Mouse (Mus musculus): ENCODE results near the gene Vsig10. TPM values are rescaled to one million over a fixed set of nuclear protein-coding genes. Genes with fewer than 3 reads are reported as not detected.

Vsig10 gene
- 6.1 and 9.2 TPM in 2 replicates for polyA plus RNA-seq (2015; fragmentation: Nextera tagmentation; extraction: Ambion mirVana)

GRCm38 (mm10) chr5:117318741-117319629 is at the start of gene Vsig10:
Gene Vsig10 (plus strand): TSS chr5:117319083.
- Histone ChIP-seq H3K27ac (ENCODE audit: low read length) (peak within 1 kb of the TSS; percentile 83), H3K9ac (ENCODE audit: low read length) (peak within 1 kb of the TSS; percentile 80), H3K36me3 (ENCODE audit: control insufficient read depth, insufficient read depth) (no peaks in the 10 kb centered on the region), H3K27me3 (ENCODE audit: control insufficient read depth, insufficient read depth, low read length) (no peaks in the 10 kb centered on the region), H3K4me3 (ENCODE audit: low read length) (peak within 1 kb of the TSS; percentile 83), H3K4me1 (ENCODE audit: control insufficient read depth, insufficient read depth, low read length) (peaks cover 14% of the 10 kb centered on the region), H3K9me3 (replicated peaks; ENCODE audit: control insufficient read depth, low read length) (no peaks in the 10 kb centered on the region), H3K4me2 (ENCODE audit: low read depth, low read length) (peak within 1 kb of the TSS; percentile 95)
- WGBS, result under 1% methylated on average over 79 of the region's 81 CpGs
- peak; percentile 79 for ATAC-seq (replicated peaks; ENCODE audit: extremely low read depth, insufficient read depth, low FRiP score)

- 93% methylated on average over 12 of the region's 12 CpGs for WGBS
Measured at GRCm38 (mm10) chr5:117269395-117269794, 49.5 kb upstream of the Vsig10 start.

GRCm38 (mm10) chr5:117271945-117272344 is 46.9 kb upstream of the Vsig10 start:
- no peak overlapping the region for H3K27ac ChIP-seq (ENCODE audit: low read length)
- H3K36me3 ChIP-seq (ENCODE audit: control insufficient read depth, insufficient read depth), result no peaks in the 10 kb centered on the region
- H3K4me1 ChIP-seq (ENCODE audit: control insufficient read depth, insufficient read depth, low read length), result no peaks in the 10 kb centered on the region
- H3K4me3 ChIP-seq (ENCODE audit: low read length), result no peak overlapping the region
- no peak for ATAC-seq (replicated peaks; ENCODE audit: extremely low read depth, insufficient read depth, low FRiP score)
- no peaks in the 10 kb centered on the region for H3K9me3 ChIP-seq (replicated peaks; ENCODE audit: control insufficient read depth, low read length)
- no peaks in the 10 kb centered on the region for H3K27me3 ChIP-seq (ENCODE audit: control insufficient read depth, insufficient read depth, low read length)
- WGBS, result 86% methylated on average over 14 of the region's 14 CpGs
- H3K4me2 ChIP-seq (ENCODE audit: low read depth, low read length), result no peak overlapping the region
- no peak overlapping the region for H3K9ac ChIP-seq (ENCODE audit: low read length)

More at GRCm38 (mm10) chr5:117269395-117269794, 49.5 kb upstream of the Vsig10 start:
- no peak for ATAC-seq (replicated peaks; ENCODE audit: extremely low read depth, insufficient read depth, low FRiP score)
- no peak overlapping the region for H3K9ac ChIP-seq (ENCODE audit: low read length)
- H3K36me3 ChIP-seq (ENCODE audit: control insufficient read depth, insufficient read depth), result no peaks in the 10 kb centered on the region
- no peak overlapping the region for H3K4me3 ChIP-seq (ENCODE audit: low read length)
- no peak overlapping the region for H3K4me2 ChIP-seq (ENCODE audit: low read depth, low read length)
- H3K27me3 ChIP-seq (ENCODE audit: control insufficient read depth, insufficient read depth, low read length), result no peaks in the 10 kb centered on the region
- H3K4me1 ChIP-seq (ENCODE audit: control insufficient read depth, insufficient read depth, low read length), result no peaks in the 10 kb centered on the region
- no peaks in the 10 kb centered on the region for H3K9me3 ChIP-seq (replicated peaks; ENCODE audit: control insufficient read depth, low read length)
- H3K27ac ChIP-seq (ENCODE audit: low read length), result no peak overlapping the region

GRCm38 (mm10) chr5:117274817-117275216 is 44.1 kb upstream of the Vsig10 start:
- no peak for ATAC-seq (replicated peaks; ENCODE audit: extremely low read depth, insufficient read depth, low FRiP score)
- no peaks in the 10 kb centered on the region for H3K36me3 ChIP-seq (ENCODE audit: control insufficient read depth, insufficient read depth)
- no peak overlapping the region for H3K27ac ChIP-seq (ENCODE audit: low read length)
- H3K4me2 ChIP-seq (ENCODE audit: low read depth, low read length), result no peak overlapping the region
- no peak overlapping the region for H3K4me3 ChIP-seq (ENCODE audit: low read length)
- 67% methylated on average over 5 of the region's 5 CpGs for WGBS
- peaks cover 6% of the 10 kb centered on the region for H3K4me1 ChIP-seq (ENCODE audit: control insufficient read depth, insufficient read depth, low read length)
- no peak overlapping the region for H3K9ac ChIP-seq (ENCODE audit: low read length)
- H3K27me3 ChIP-seq (ENCODE audit: control insufficient read depth, insufficient read depth, low read length), result no peaks in the 10 kb centered on the region
- H3K9me3 ChIP-seq (replicated peaks; ENCODE audit: control insufficient read depth, low read length), result no peaks in the 10 kb centered on the region

GRCm38 (mm10) chr5:117277784-117278183 is 41.1 kb upstream of the Vsig10 start:
- no peak for ATAC-seq (replicated peaks; ENCODE audit: extremely low read depth, insufficient read depth, low FRiP score)
- Histone ChIP-seq H3K9ac (ENCODE audit: low read length) (no peak overlapping the region), H3K36me3 (ENCODE audit: control insufficient read depth, insufficient read depth) (no peaks in the 10 kb centered on the region), H3K4me1 (ENCODE audit: control insufficient read depth, insufficient read depth, low read length) (peaks cover 11% of the 10 kb centered on the region), H3K9me3 (replicated peaks; ENCODE audit: control insufficient read depth, low read length) (no peaks in the 10 kb centered on the region), H3K27ac (ENCODE audit: low read length) (no peak overlapping the region), H3K4me2 (ENCODE audit: low read depth, low read length) (no peak overlapping the region), H3K27me3 (ENCODE audit: control insufficient read depth, insufficient read depth, low read length) (no peaks in the 10 kb centered on the region), H3K4me3 (ENCODE audit: low read length) (no peak overlapping the region)
- WGBS, result 95% methylated on average over 6 of the region's 6 CpGs

GRCm38 (mm10) chr5:117278809-117279668 is 39.8 kb upstream of the Vsig10 start:
- H3K36me3 ChIP-seq (ENCODE audit: control insufficient read depth, insufficient read depth), result peaks cover 7% of the 10 kb centered on the region
- 0 out of 2 replicates have a peak, but pooled peaks have one; percentile 52 for ATAC-seq (replicated peaks; ENCODE audit: extremely low read depth, insufficient read depth, low FRiP score)
- WGBS, result 66% methylated on average over 15 of the region's 15 CpGs
- H3K9ac ChIP-seq (ENCODE audit: low read length), result no peak overlapping the region
- H3K4me3 ChIP-seq (ENCODE audit: low read length), result no peak overlapping the region
- H3K27ac ChIP-seq (ENCODE audit: low read length), result no peak overlapping the region
- no peaks in the 10 kb centered on the region for H3K27me3 ChIP-seq (ENCODE audit: control insufficient read depth, insufficient read depth, low read length)
- H3K4me1 ChIP-seq (ENCODE audit: control insufficient read depth, insufficient read depth, low read length), result peaks cover 11% of the 10 kb centered on the region
- H3K4me2 ChIP-seq (ENCODE audit: low read depth, low read length), result no peak overlapping the region
- no peaks in the 10 kb centered on the region for H3K9me3 ChIP-seq (replicated peaks; ENCODE audit: control insufficient read depth, low read length)

- Histone ChIP-seq H3K4me1 (ENCODE audit: control insufficient read depth, insufficient read depth, low read length) (peaks cover 13% of the 10 kb centered on the region), H3K9me3 (replicated peaks; ENCODE audit: control insufficient read depth, low read length) (no peaks in the 10 kb centered on the region), H3K36me3 (ENCODE audit: control insufficient read depth, insufficient read depth) (peaks cover 9% of the 10 kb centered on the region), H3K4me2 (ENCODE audit: low read depth, low read length) (no peak overlapping the region), H3K27ac (ENCODE audit: low read length) (0 out of 2 replicates have a peak overlapping the region, but pooled peaks have one; percentile 11), H3K27me3 (ENCODE audit: control insufficient read depth, insufficient read depth, low read length) (no peaks in the 10 kb centered on the region), H3K4me3 (ENCODE audit: low read length) (no peak overlapping the region), H3K9ac (ENCODE audit: low read length) (no peak overlapping the region)
- peak; percentile 64 for ATAC-seq (replicated peaks; ENCODE audit: extremely low read depth, insufficient read depth, low FRiP score)
- WGBS, result 38% methylated on average over 4 of the region's 4 CpGs
Measured at GRCm38 (mm10) chr5:117279669-117280050, 39.2 kb upstream of the Vsig10 start.

- peaks cover 13% of the 10 kb centered on the region for H3K36me3 ChIP-seq (ENCODE audit: control insufficient read depth, insufficient read depth)
- no peak overlapping the region for H3K9ac ChIP-seq (ENCODE audit: low read length)
- H3K9me3 ChIP-seq (replicated peaks; ENCODE audit: control insufficient read depth, low read length), result no peaks in the 10 kb centered on the region
- no peak overlapping the region for H3K4me2 ChIP-seq (ENCODE audit: low read depth, low read length)
- H3K4me1 ChIP-seq (ENCODE audit: control insufficient read depth, insufficient read depth, low read length), result peaks cover 28% of the 10 kb centered on the region
- no peak overlapping the region for H3K4me3 ChIP-seq (ENCODE audit: low read length)
- 91% methylated on average over 10 of the region's 10 CpGs for WGBS
- ATAC-seq (replicated peaks; ENCODE audit: extremely low read depth, insufficient read depth, low FRiP score), result no peak
- H3K27ac ChIP-seq (ENCODE audit: low read length), result no peak overlapping the region
- H3K27me3 ChIP-seq (ENCODE audit: control insufficient read depth, insufficient read depth, low read length), result no peaks in the 10 kb centered on the region
Measured at GRCm38 (mm10) chr5:117281536-117281935, 37.3 kb upstream of the Vsig10 start.
